Mouse (Mus musculus): Measurements from ENCODE around the gene Nup43. TPM values are rescaled to one million over a fixed set of nuclear protein-coding genes. Genes with fewer than 3 reads are reported as not detected.

The Nup43 gene
- total RNA-seq, 4 experiments from 2014 or later, result 5.8 to 9.9 (median 7.7) TPM

GRCm38 (mm10) chr10:7682249-7682648 lies 14.9 kb downstream of the Nup43 start:
- no peak for DNase-seq (ENCODE audit: low spot score in 2 of 2)

GRCm38 (mm10) chr10:7686902-7687301 lies 19.6 kb downstream of the Nup43 start:
- no peak for DNase-seq (ENCODE audit: low spot score in 2 of 2)

- DNase-seq (ENCODE audit: low spot score in 2 of 2), result no peak
These were observed 28.0 kb downstream of the Nup43 start for GRCm38 (mm10) chr10:7695286-7695685.

- no peak for DNase-seq (ENCODE audit: low spot score in 2 of 2)
These were observed 32.8 kb downstream of the Nup43 start for GRCm38 (mm10) chr10:7700120-7700519.

- peak; percentile 18 to 28 for DNase-seq (ENCODE audit: low spot score in 2 of 2)
These were observed 35.3 kb downstream of the Nup43 start for GRCm38 (mm10) chr10:7702586-7702985.

GRCm38 (mm10) chr10:7710121-7710520 lies 42.8 kb downstream of the Nup43 start:
- no peak for DNase-seq (ENCODE audit: low spot score in 2 of 2)

GRCm38 (mm10) chr10:7712506-7712905 lies 45.2 kb downstream of the Nup43 start:
- no peak for DNase-seq (ENCODE audit: low spot score in 2 of 2)

GRCm38 (mm10) chr10:7715056-7715455 lies 47.8 kb downstream of the Nup43 start:
- DNase-seq (ENCODE audit: low spot score in 2 of 2), result no peak

- DNase-seq (ENCODE audit: low spot score in 2 of 2), result peak; percentile 84 to 88
These were observed 58.6 kb downstream of the Nup43 start, which contains the start of gene Katna1 for GRCm38 (mm10) chr10:7725751-7726500. TSS of gene Katna1 (plus strand) at chr10:7726000.

GRCm38 (mm10) chr10:7726501-7726812 lies 59.2 kb downstream of the Nup43 start:
- no peak for DNase-seq (ENCODE audit: low spot score in 2 of 2)

GRCm38 (mm10) chr10:7727011-7727410 lies 59.7 kb downstream of the Nup43 start:
- DNase-seq (ENCODE audit: low spot score in 2 of 2), result no peak

Other genes with a start within 250 kb of the Nup43 start
- gene Ulbp1, start 193.9 kb upstream of the Nup43 start, total RNA-seq (2022), result under 1 TPM in 3 of 4 experiments, not detected in 1; 0.37 to 0.54 (median 0.52) TPM
- gene Lrp11, start 77.7 kb upstream of the Nup43 start, total RNA-seq (2022), result 100 to 1,000 TPM; 169 to 193 (median 176) TPM
- gene Pcmt1, start 13.6 kb downstream of the Nup43 start, total RNA-seq (2022), result 100 to 1,000 TPM; 157 to 165 (median 159) TPM
- 10 to 100 TPM; 32.2 to 37.3 (median 35.2) TPM for gene Lats1, start 13.7 kb downstream of the Nup43 start, total RNA-seq (2022)
- gene Katna1, start 58.5 kb downstream of the Nup43 start, total RNA-seq (2022), result 10 to 100 TPM; 14.6 to 21.1 (median 17.6) TPM
- gene Ginm1, start 125.3 kb downstream of the Nup43 start, total RNA-seq (2022), result 10 to 100 TPM; 19.3 to 28.5 (median 23.8) TPM
- gene Ppil4, start 125.4 kb downstream of the Nup43 start, total RNA-seq (2022), result 10 to 100 TPM; 26.9 to 34.1 (median 32.9) TPM
- gene Zc3h12d, start 165.0 kb downstream of the Nup43 start, total RNA-seq (2022), result under 1 TPM in 3 of 4 experiments, not detected in 1; 0.10 to 0.31 (median 0.16) TPM

All from layer of hippocampus, adult 8-10 months (tissue).